Mouse (Mus musculus) c-Kit-negative CD71-positive TER-119-positive erythroid progenitor cells, embryonic 14.5 days (primary cell): ENCODE data around the gene Pheta2.

Source experiments
- DNase-seq: peaks from one replicate; pipeline ENCODE4 v3.0.0-alpha.2; 2013; ENCODE audit warnings: low read depth, low spot score

Pheta2 gene

GRCm38 (mm10) chr15:82338593-82339112 is at the start of gene Pheta2, which contains the start of the genes Naga and Smdt1:
Gene Pheta2, plus strand, starts transcription at chr15:82338942.
Gene Naga, minus strand, starts transcription at chr15:82338925.
Gene Smdt1, plus strand, starts transcription at chr15:82338959.
- DNase-seq = peak; percentile 99

- DNase-seq = no peak
Measured at GRCm38 (mm10) chr15:82290252-82290651, 48.5 kb upstream of the Pheta2 start.

GRCm38 (mm10) chr15:82292851-82293250 is 45.9 kb upstream of the Pheta2 start:
- no peak for DNase-seq

- DNase-seq = no peak
Measured at GRCm38 (mm10) chr15:82293271-82293711, 45.5 kb upstream of the Pheta2 start.

- no peak for DNase-seq
Measured at GRCm38 (mm10) chr15:82294059-82294458, 44.7 kb upstream of the Pheta2 start.

GRCm38 (mm10) chr15:82298764-82299561 is 39.8 kb upstream of the Pheta2 start, which contains the start of gene Wbp2nl:
Gene Wbp2nl, plus strand, starts transcription at chr15:82298954.
- no peak for DNase-seq

GRCm38 (mm10) chr15:82307107-82307506 is 31.6 kb upstream of the Pheta2 start:
- no peak for DNase-seq

GRCm38 (mm10) chr15:82308416-82308815 is 30.3 kb upstream of the Pheta2 start:
- no peak for DNase-seq

- no peak for DNase-seq
Measured at GRCm38 (mm10) chr15:82317839-82318238, 20.9 kb upstream of the Pheta2 start.

GRCm38 (mm10) chr15:82319613-82320012 is 19.1 kb upstream of the Pheta2 start:
- no peak for DNase-seq

- no peak for DNase-seq
Measured at GRCm38 (mm10) chr15:82322195-82322594, 16.5 kb upstream of the Pheta2 start.

- no peak for DNase-seq
Measured at GRCm38 (mm10) chr15:82325382-82325781, 13.4 kb upstream of the Pheta2 start.

GRCm38 (mm10) chr15:82335194-82335593 is 3.5 kb upstream of the Pheta2 start:
- DNase-seq = no peak

GRCm38 (mm10) chr15:82336629-82337028 is 2.1 kb upstream of the Pheta2 start:
- DNase-seq = no peak

- peak; percentile 27 for DNase-seq
Measured at GRCm38 (mm10) chr15:82337875-82338274, 867 bp upstream of the Pheta2 start.

GRCm38 (mm10) chr15:82339150-82339549 is 408 bp downstream of the Pheta2 start:
- DNase-seq = no peak

- DNase-seq = peak; percentile 35
Measured at GRCm38 (mm10) chr15:82339634-82340254, 1.0 kb downstream of the Pheta2 start.

GRCm38 (mm10) chr15:82340414-82341035 is 1.8 kb downstream of the Pheta2 start:
- DNase-seq = peak; percentile 58

GRCm38 (mm10) chr15:82341036-82341501 is 2.3 kb downstream of the Pheta2 start:
- peak; percentile 66 for DNase-seq

GRCm38 (mm10) chr15:82341675-82342542 is 3.2 kb downstream of the Pheta2 start:
- DNase-seq = peak; percentile 86

- DNase-seq = no peak
Measured at GRCm38 (mm10) chr15:82342543-82342935, 3.8 kb downstream of the Pheta2 start.
